Mouse (Mus musculus): Measurements from ENCODE around the gene Zfp986.
"Not testable (repeated sequence)": the region's sequence is repeated elsewhere in the genome, so short reads cannot be mapped to it uniquely, and the experiment has no call there.

- TF ChIP-seq CTCF (conservative IDR thresholded peaks at IDR 0.05; ENCODE audit: insufficient read depth, insufficient read length, low read depth, low read length); POLR2A (IDR thresholded peaks at IDR 0.05; ENCODE audit: low read depth, low read length): not testable (repeated sequence)
Observed at GRCm38 (mm10) chr4:145863872-145864271, 4.7 kb upstream of the Zfp986 start.
